Comparison of ENCODE assay signal across 8 mouse cellular contexts in the genomic region with DNA sequence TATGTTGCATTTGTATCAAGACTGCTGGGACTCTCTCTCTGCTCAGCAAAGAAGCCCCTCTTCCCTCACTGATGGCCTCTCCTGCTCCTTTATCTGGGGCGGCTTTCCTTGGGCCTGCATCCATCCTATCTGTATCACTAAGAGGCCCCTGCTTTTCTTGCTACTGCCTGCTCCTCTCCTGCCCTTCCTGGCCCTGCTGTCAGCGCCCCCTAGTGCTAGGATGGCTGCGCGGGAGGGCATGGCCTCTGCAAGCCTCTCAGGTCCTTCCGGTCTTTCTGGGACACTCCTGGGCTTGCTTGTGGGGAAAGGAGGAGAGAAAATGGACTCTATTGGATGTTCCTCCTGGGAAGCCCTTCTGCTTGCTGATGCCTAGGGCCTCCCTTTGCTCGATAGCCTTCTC. TPM values are rescaled to one million over a fixed set of nuclear protein-coding genes. Genes with fewer than 3 reads are reported as not detected.
DNase-seq lines count a peak whose midpoint lies in the region; ATAC-seq and TF ChIP-seq lines count a peak whose summit lies in the region.

No protein-coding gene starts in this region.

- WGBS in midbrain, postnatal 0 days = 19% methylated on average over 6 of the region's 6 CpGs

- intact Hi-C loops in left cerebral cortex, postnatal 4 days (cut with DNase I) = loop anchor here (5.0 kb wide), 1 partner anchor 296 kb away; no protein-coding TSS in a partner anchor

- H3K9me3 ChIP-seq in midbrain, postnatal 0 days (ENCODE audit: low read length) = no peaks in the 10 kb centered on the region

- no peak for DNase-seq in frontal cortex, postnatal 25 days (ENCODE audit: low spot score in 2 of 2)
- peak; percentile 68 for DNase-seq in MN1 (ENCODE audit: low spot score)
- peak; percentile 43 for DNase-seq in cerebellum, adult 9-11 months
- DNase-seq in heart, adult 9 months (ENCODE audit: low spot score in 2 of 2) = peak; percentile 68 to 78
- peak; percentile 86 for DNase-seq in left cerebral cortex, postnatal 4 days
- peak; percentile 56 for DNase-seq in midbrain, postnatal 0 days (ENCODE audit: low spot score)
- DNase-seq in testis, postnatal 14 days (ENCODE audit: low spot score) = peak; percentile 69

- no peak overlapping the region for H3K4me3 ChIP-seq in midbrain, postnatal 0 days (ENCODE audit: low read depth, low read length)

- peaks cover 48% of the 10 kb centered on the region for H3K27me3 ChIP-seq in midbrain, postnatal 0 days (ENCODE audit: insufficient read depth, low read length)

- no peak overlapping the region for H3K4me2 ChIP-seq in midbrain, postnatal 0 days (ENCODE audit: low read depth, low read length, poor library complexity, severe bottlenecking)

- H3K27ac ChIP-seq in midbrain, postnatal 0 days (ENCODE audit: low read depth, low read length) = no peak overlapping the region

- H3K36me3 ChIP-seq in midbrain, postnatal 0 days (ENCODE audit: insufficient read depth, low read length) = no peaks in the 10 kb centered on the region

- TF ChIP-seq CTCF in midbrain, postnatal 0 days (IDR thresholded peaks at IDR 0.05) = peak; percentile 82

- no peaks in the 10 kb centered on the region for H3K4me1 ChIP-seq in midbrain, postnatal 0 days (ENCODE audit: insufficient read depth, low read length)

- H3K9ac ChIP-seq in midbrain, postnatal 0 days (replicated peaks; ENCODE audit: low read length, poor library complexity, severe bottlenecking) = no peak overlapping the region

- peak; percentile 77 for ATAC-seq in frontal cortex, adult (ENCODE audit: low TSS enrichment)
- no peak for ATAC-seq in midbrain, postnatal 0 days (ENCODE audit: low FRiP score)

RNA-seq across cellular contexts. Expression of a gene that starts 9.2 kb away (rescaled TPM):
- total RNA-seq in left cerebral cortex, postnatal 4 days (2021) = 1 to 10 TPM; 3.7 to 3.9 TPM
- total RNA-seq in midbrain, postnatal 0 days (2014; rRNA removed) = 3.9 and 4.4 TPM in 2 replicates
- polyA plus RNA-seq in midbrain, postnatal 0 days (2015; fragmentation: Nextera tagmentation; extraction: Ambion mirVana) = 0.32 and 0.42 TPM in 2 replicates

RNA-seq across cellular contexts. Expression of a gene that starts 27.0 kb away (rescaled TPM):
- total RNA-seq in left cerebral cortex, postnatal 4 days (2021) = not detected
- not detected in 2 replicates for total RNA-seq in midbrain, postnatal 0 days (2014; rRNA removed)
- not detected in 2 replicates for polyA plus RNA-seq in midbrain, postnatal 0 days (2015; fragmentation: Nextera tagmentation; extraction: Ambion mirVana)

Comparison
In these comparisons a context has a peak if more than half of its experiments do, and no peak if none do; other contexts are left out.
1. DNase-seq: peak in MN1 (single experiment), cerebellum, adult 9-11 months (single experiment), heart, adult 9 months (2 of 2), left cerebral cortex, postnatal 4 days (single experiment), midbrain, postnatal 0 days (single experiment) and testis, postnatal 14 days (single experiment); none in frontal cortex, postnatal 25 days (0 of 2).